Mouse (Mus musculus): ENCODE results near the gene Ptprg.

DNA sequence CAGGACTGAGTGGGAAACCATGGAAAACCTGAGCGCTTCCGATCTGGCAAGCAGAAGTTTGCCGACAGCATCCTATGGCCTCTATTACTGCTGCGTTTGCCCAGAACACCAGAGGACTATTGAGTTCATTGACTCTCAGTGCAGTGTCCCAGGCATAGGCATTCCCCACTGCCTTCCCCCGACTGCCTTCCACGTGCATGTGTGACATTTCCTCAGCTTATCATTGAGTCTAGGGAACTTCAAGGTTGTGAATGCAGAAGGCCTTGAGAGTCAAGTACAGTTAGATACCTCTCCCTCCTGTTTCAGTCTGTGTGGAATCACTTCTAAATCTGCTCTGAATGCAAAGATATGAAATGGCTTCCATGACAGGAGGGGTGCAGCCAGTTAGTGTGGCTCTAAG is 488.2 kb downstream of the Ptprg start:
- TF ChIP-seq POLR2A (IDR thresholded peaks at IDR 0.05; ENCODE audit: low read depth, low read length): no peak
- no peak for TF ChIP-seq CTCF (IDR thresholded peaks at IDR 0.05; ENCODE audit: borderline replicate concordance, insufficient read depth, low read length)

Data from embryonic fibroblast, embryonic 13.5 days (primary cell).